In the genomic region with DNA sequence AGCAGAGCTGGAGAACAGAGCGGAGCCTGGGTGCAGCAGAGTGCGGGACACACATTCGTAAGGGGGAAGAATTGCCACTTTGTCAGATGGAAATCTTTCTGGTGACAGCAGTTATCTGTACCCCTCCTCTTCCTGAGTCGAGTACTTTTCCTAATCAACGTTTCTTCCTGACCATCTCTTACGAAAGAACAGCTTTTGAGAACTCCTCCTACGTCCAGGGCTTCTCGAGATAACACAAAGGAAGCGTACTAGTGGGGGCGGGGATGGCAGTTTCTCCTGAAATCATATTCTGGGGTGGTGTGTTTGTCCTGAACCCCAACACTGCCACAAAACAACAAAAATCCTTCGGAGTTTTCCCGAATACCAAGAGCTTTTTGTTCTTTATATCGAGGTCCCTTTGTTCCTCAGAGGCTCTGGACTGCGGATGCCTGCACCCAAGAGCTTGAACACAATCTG, we compare ENCODE assay signal across 11 mouse cellular contexts. TPM values are rescaled to one million over a fixed set of nuclear protein-coding genes. Genes with fewer than 3 reads are reported as not detected.
DNase-seq lines count a peak whose midpoint lies in the region; ATAC-seq and TF ChIP-seq lines count a peak whose summit lies in the region.
"Had no signal": no experiment of that assay in that cellular context is flagged by ENCODE, and none has a peak within 500 bp of the region (broad histone marks: within the 10 kb centered on the region; RNA-seq: fewer than 3 reads in every experiment).

Gene Hdc (minus strand): TSS at position 51 of the 456 bp plus-strand sequence.

- ATAC-seq in heart, embryonic 12.5 days (ENCODE audit: insufficient number of reproducible peaks, low FRiP score) = no peak; the same call in 1 of the 2 replicates
- ATAC-seq in stomach, embryonic 15.5 days (ENCODE audit: insufficient read depth, low FRiP score, low read depth) = no peak
- no peak for ATAC-seq in stomach, postnatal 0 days (ENCODE audit: low FRiP score, low TSS enrichment)
- ATAC-seq in liver, embryonic 11.5 days (replicated peaks; ENCODE audit: low FRiP score) = no peak; the same call in 1 of the 2 replicates
- ATAC-seq: intestine, embryonic 15.5 days; midbrain, embryonic 15.5 days had no signal

- 0 out of 2 replicates have a peak within 1 kb of the TSS, but pooled peaks have one; percentile 37 for H3K9ac ChIP-seq in heart, embryonic 12.5 days
- no peak within 1 kb of the TSS for H3K9ac ChIP-seq in stomach, embryonic 15.5 days
- no peak within 1 kb of the TSS for H3K9ac ChIP-seq in stomach, postnatal 0 days (ENCODE audit: low read length)
- no peak within 1 kb of the TSS for H3K9ac ChIP-seq in liver, embryonic 11.5 days (ENCODE audit: low read depth, low read length)
- H3K9ac ChIP-seq: intestine, embryonic 15.5 days; midbrain, embryonic 15.5 days had no signal

- peaks cover 15% of the 10 kb centered on the region for H3K4me1 ChIP-seq in heart, embryonic 12.5 days (replicated peaks)
- no peaks in the 10 kb centered on the region for H3K4me1 ChIP-seq in stomach, embryonic 15.5 days
- no peaks in the 10 kb centered on the region for H3K4me1 ChIP-seq in stomach, postnatal 0 days (replicated peaks; ENCODE audit: control insufficient read depth, insufficient read depth)
- 0 out of 2 replicates have a peak, but pooled peaks cover 5% of the 10 kb centered on the region for H3K4me1 ChIP-seq in liver, embryonic 11.5 days (replicated peaks; ENCODE audit: control insufficient read depth, insufficient read depth, low read length)
- H3K4me1 ChIP-seq: intestine, embryonic 15.5 days; midbrain, embryonic 15.5 days had no signal

- peak within 1 kb of the TSS; percentile 9; the same call in 1 of the 2 replicates for H3K4me3 ChIP-seq in heart, embryonic 12.5 days
- no peak within 1 kb of the TSS for H3K4me3 ChIP-seq in stomach, embryonic 15.5 days (replicated peaks)
- H3K4me3 ChIP-seq in stomach, postnatal 0 days (ENCODE audit: low read depth, low read length) = no peak within 1 kb of the TSS
- H3K4me3 ChIP-seq in liver, embryonic 11.5 days (ENCODE audit: low read depth, low read length) = no peak within 1 kb of the TSS
- H3K4me3 ChIP-seq: intestine, embryonic 15.5 days; midbrain, embryonic 15.5 days had no signal

- intact Hi-C loops in heart, postnatal 10 days (cut with DNase I) = no loop called here

- H3K27ac ChIP-seq in heart, embryonic 12.5 days (ENCODE audit: poor library complexity, severe bottlenecking) = peak within 1 kb of the TSS; percentile 68; the same call in 1 of the 2 replicates
- H3K27ac ChIP-seq in stomach, embryonic 15.5 days = no peak within 1 kb of the TSS
- no peak within 1 kb of the TSS for H3K27ac ChIP-seq in stomach, postnatal 0 days (replicated peaks)
- no peak within 1 kb of the TSS for H3K27ac ChIP-seq in liver, embryonic 11.5 days (ENCODE audit: low read depth, low read length)
- H3K27ac ChIP-seq: intestine, embryonic 15.5 days; midbrain, embryonic 15.5 days had no signal

- 34% methylated on average over 14 of the region's 14 CpGs for WGBS in heart, embryonic 12.5 days
- 66% methylated on average over 14 of the region's 14 CpGs for WGBS in stomach, embryonic 15.5 days
- 60% methylated on average over 14 of the region's 14 CpGs for WGBS in stomach, postnatal 0 days
- 38% methylated on average over 14 of the region's 14 CpGs for WGBS in liver, embryonic 11.5 days

- no peak for TF ChIP-seq CTCF in stomach, postnatal 0 days (IDR thresholded peaks at IDR 0.05; ENCODE audit: low read depth)

- H3K9me3 ChIP-seq in heart, embryonic 12.5 days (replicated peaks) = no peaks in the 10 kb centered on the region
- no peaks in the 10 kb centered on the region for H3K9me3 ChIP-seq in stomach, embryonic 15.5 days
- no peaks in the 10 kb centered on the region for H3K9me3 ChIP-seq in stomach, postnatal 0 days (ENCODE audit: control insufficient read depth, low read length)
- no peaks in the 10 kb centered on the region for H3K9me3 ChIP-seq in liver, embryonic 11.5 days (ENCODE audit: control insufficient read depth, low read length)
- H3K9me3 ChIP-seq: intestine, embryonic 15.5 days; midbrain, embryonic 15.5 days had no signal

- peak within 1 kb of the TSS; percentile 51 for H3K4me2 ChIP-seq in heart, embryonic 12.5 days
- no peak within 1 kb of the TSS for H3K4me2 ChIP-seq in stomach, embryonic 15.5 days
- no peak within 1 kb of the TSS for H3K4me2 ChIP-seq in stomach, postnatal 0 days (replicated peaks; ENCODE audit: low read depth)
- peak within 1 kb of the TSS; percentile 13 for H3K4me2 ChIP-seq in liver, embryonic 11.5 days
- H3K4me2 ChIP-seq: intestine, embryonic 15.5 days; midbrain, embryonic 15.5 days had no signal

- H3K36me3 ChIP-seq in heart, embryonic 12.5 days = no peaks in the 10 kb centered on the region
- no peaks in the 10 kb centered on the region for H3K36me3 ChIP-seq in stomach, embryonic 15.5 days
- H3K36me3 ChIP-seq in stomach, postnatal 0 days (ENCODE audit: control insufficient read depth, insufficient read depth, low read length) = no peaks in the 10 kb centered on the region
- no peaks in the 10 kb centered on the region for H3K36me3 ChIP-seq in liver, embryonic 11.5 days (ENCODE audit: control insufficient read depth, insufficient read depth, low read length)
- H3K36me3 ChIP-seq: intestine, embryonic 15.5 days; midbrain, embryonic 15.5 days had no signal

- no peaks in the 10 kb centered on the region for H3K27me3 ChIP-seq in heart, embryonic 12.5 days (replicated peaks)
- H3K27me3 ChIP-seq in stomach, embryonic 15.5 days (replicated peaks) = no peaks in the 10 kb centered on the region
- H3K27me3 ChIP-seq in stomach, postnatal 0 days (ENCODE audit: control insufficient read depth, insufficient read depth, low read length) = no peaks in the 10 kb centered on the region
- H3K27me3 ChIP-seq in liver, embryonic 11.5 days (replicated peaks; ENCODE audit: control insufficient read depth, insufficient read depth, low read length) = no peaks in the 10 kb centered on the region
- H3K27me3 ChIP-seq: intestine, embryonic 15.5 days; midbrain, embryonic 15.5 days had no signal

- DNase-seq in heart, postnatal 10 days = no peak
- no peak for DNase-seq in stomach, postnatal 0 days (ENCODE audit: low spot score)
- no peak for DNase-seq in liver, embryonic 11.5 days (ENCODE audit: low spot score)
- DNase-seq in yolk sac, embryonic 10.5 days (ENCODE audit: low spot score) = peak; percentile 69
- no peak for DNase-seq in urinary bladder, postnatal 14 days (ENCODE audit: low spot score)
- no peak for DNase-seq in layer of hippocampus, adult 11-12 months (ENCODE audit: low spot score)
- DNase-seq: cerebellum, adult 11 months had no signal

- TF ChIP-seq EP300 in stomach, postnatal 0 days (optimal IDR thresholded peaks at IDR 0.05) = no peak

RNA-seq across cellular contexts. Expression of gene Hdc, which starts in this region (rescaled TPM):
- 3.1 and 3.4 TPM in 2 replicates for polyA plus RNA-seq in heart, embryonic 12.5 days (2016; fragmentation: Nextera tagmentation; extraction: Ambion mirVana)
- total RNA-seq in heart, postnatal 10 days (2021) = 1 to 10 TPM; 2.6 to 2.7 TPM
- polyA plus RNA-seq in stomach, embryonic 15.5 days (2015; fragmentation: Nextera tagmentation; extraction: Ambion mirVana) = 16.1 and 16.2 TPM in 2 replicates
- 2.9 and 3.4 TPM in 2 replicates for polyA plus RNA-seq in stomach, postnatal 0 days (2015; fragmentation: Nextera tagmentation; extraction: Ambion mirVana)
- 7.4 and 9.4 TPM in 2 replicates for polyA plus RNA-seq in liver, embryonic 11.5 days (2014; fragmentation: Nextera tagmentation; extraction: Ambion mirVana)

Comparison
In these comparisons a context has a peak if more than half of its experiments do, and no peak if none do; other contexts are left out.
1. H3K4me2 ChIP-seq: peak in heart, embryonic 12.5 days (single experiment) and liver, embryonic 11.5 days (single experiment); none in stomach, embryonic 15.5 days (single experiment) and stomach, postnatal 0 days (single experiment).